Mouse (Mus musculus) stomach, embryonic 14.5 days (tissue): ENCODE measurements around the gene Gm10697. TPM values are rescaled to one million over a fixed set of nuclear protein-coding genes. Genes with fewer than 3 reads are reported as not detected.
"Not testable (repeated sequence)": the region's sequence is repeated elsewhere in the genome, so short reads cannot be mapped to it uniquely, and the experiment has no call there.

Experiments
- ATAC-seq: fragments of 200-750 bp; cut with Nextera tagmentation; 2 replicates; pipeline ENCODE4 v1.8.0; 2017; ENCODE audit warnings: low read depth, moderate TSS enrichment; ENCODE audit not compliant: insufficient number of reproducible peaks, insufficient read depth, low FRiP score
- H3K27ac ChIP-seq: fragments of 300-500 bp; sonication (generic); 2 replicates; pipeline ENCODE4 v1.5.1; 2014; ENCODE audit warnings: mild to moderate bottlenecking, low read length, moderate library complexity, mixed read lengths
- H3K27me3 ChIP-seq: fragments of 300-500 bp; sonication (generic); 2 replicates; pipeline ENCODE4 v1.6.1; 2014; ENCODE audit warnings: low read length, control low read depth, mixed read lengths; ENCODE audit not compliant: control insufficient read depth, insufficient read depth
- H3K36me3 ChIP-seq: fragments of 300-500 bp; sonication (generic); 2 replicates; pipeline ENCODE4 v1.6.1; 2014; ENCODE audit warnings: mild to moderate bottlenecking, control low read depth, low read length, moderate library complexity, mixed read lengths; ENCODE audit not compliant: control insufficient read depth, insufficient read depth
- H3K4me1 ChIP-seq: fragments of 300-500 bp; sonication (generic); 2 replicates; pipeline ENCODE4 v1.6.1; 2014; ENCODE audit warnings: low read length, control low read depth, mixed read lengths; ENCODE audit not compliant: control insufficient read depth, insufficient read depth
- H3K4me2 ChIP-seq: fragments of 300-500 bp; sonication (generic); replicated peaks from 2 replicates; pipeline ENCODE4 v1.6.1; 2014; ENCODE audit warnings: low read depth, low read length, control low read depth
- H3K4me3 ChIP-seq: fragments of 300-500 bp; sonication (generic); 2 replicates; pipeline ENCODE4 v1.5.1; 2014; ENCODE audit warnings: low read depth, low read length, control low read depth
- H3K9ac ChIP-seq: fragments of 300-500 bp; sonication (generic); replicated peaks from 2 replicates; pipeline ENCODE4 v1.6.1; 2014; ENCODE audit warnings: low read depth, mild to moderate bottlenecking, control low read depth, low read length, moderate library complexity, mixed read lengths
- H3K9me3 ChIP-seq: fragments of 300-500 bp; sonication (generic); 2 replicates; pipeline ENCODE4 v1.6.1; 2016; ENCODE audit warnings: low read depth, low read length, control low read depth; ENCODE audit not compliant: control insufficient read depth
- WGBS: fragments of 180-500 bp; shearing (Covaris S2); extraction: QIAGEN DNeasy Blood & Tissue Kit; methylation state at CpG from one replicate; pipeline ENCODE4 v1.1.7; 2014; 5-methylcytosine and 5-hydroxymethylcytosine counted together
- polyA plus RNA-seq: library from polyadenylated mRNA; unstranded; fragments of >200 nt; fragmentation: Nextera tagmentation; extraction: Ambion mirVana; gene quantifications from 2 replicates; pipeline ENCODE4 v1.2.1, GENCODE M21; 2014

Gm10697 gene
- not detected in 2 replicates for polyA plus RNA-seq

GRCm38 (mm10) chr3:94072544-94072943 lies at the start of gene Gm10697:
Gm10697 (minus strand) TSS chr3:94072644.
- WGBS = 83% methylated on average over 1 of the region's 3 CpGs
- not testable (repeated sequence) for H3K9ac ChIP-seq, H3K9me3 ChIP-seq, H3K4me3 ChIP-seq, H3K27ac ChIP-seq, H3K4me2 ChIP-seq, ATAC-seq, H3K4me1 ChIP-seq, H3K36me3 ChIP-seq, H3K27me3 ChIP-seq

DNA sequence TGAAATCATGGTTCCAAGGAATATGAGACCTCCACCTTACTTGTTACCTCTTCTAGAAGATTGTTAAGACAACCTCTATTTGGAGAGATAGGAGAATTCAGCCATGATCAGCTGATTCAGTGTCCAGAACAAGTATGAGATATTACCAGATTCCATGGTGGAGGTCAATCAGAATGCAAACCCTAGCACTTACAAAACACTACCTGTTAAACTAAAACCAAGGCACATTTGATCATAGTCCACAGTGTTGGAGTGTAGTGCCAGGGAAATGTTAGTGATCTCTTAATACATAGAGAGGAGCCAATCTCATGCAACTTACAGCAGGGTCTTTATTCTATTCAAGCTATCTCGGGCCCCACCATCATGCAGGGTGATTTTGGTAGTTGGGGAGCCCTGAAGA lies 42.6 kb upstream of the Gm10697 start:
- H3K4me3 ChIP-seq, H3K4me1 ChIP-seq, H3K27ac ChIP-seq, H3K36me3 ChIP-seq, H3K4me2 ChIP-seq, ATAC-seq, H3K9me3 ChIP-seq, H3K9ac ChIP-seq, H3K27me3 ChIP-seq: not testable (repeated sequence)
- WGBS = 63% methylated on average over 1 of the region's 1 CpGs

GRCm38 (mm10) chr3:94054785-94055184 lies 17.7 kb downstream of the Gm10697 start, which contains the start of gene Gm9125:
Gm9125 (minus strand) TSS chr3:94054885.
- not testable (repeated sequence) for H3K4me2 ChIP-seq, H3K4me3 ChIP-seq, H3K27ac ChIP-seq, H3K4me1 ChIP-seq, H3K9ac ChIP-seq, H3K36me3 ChIP-seq, ATAC-seq, H3K27me3 ChIP-seq, H3K9me3 ChIP-seq
- WGBS = 70% methylated on average over 1 of the region's 3 CpGs

DNA sequence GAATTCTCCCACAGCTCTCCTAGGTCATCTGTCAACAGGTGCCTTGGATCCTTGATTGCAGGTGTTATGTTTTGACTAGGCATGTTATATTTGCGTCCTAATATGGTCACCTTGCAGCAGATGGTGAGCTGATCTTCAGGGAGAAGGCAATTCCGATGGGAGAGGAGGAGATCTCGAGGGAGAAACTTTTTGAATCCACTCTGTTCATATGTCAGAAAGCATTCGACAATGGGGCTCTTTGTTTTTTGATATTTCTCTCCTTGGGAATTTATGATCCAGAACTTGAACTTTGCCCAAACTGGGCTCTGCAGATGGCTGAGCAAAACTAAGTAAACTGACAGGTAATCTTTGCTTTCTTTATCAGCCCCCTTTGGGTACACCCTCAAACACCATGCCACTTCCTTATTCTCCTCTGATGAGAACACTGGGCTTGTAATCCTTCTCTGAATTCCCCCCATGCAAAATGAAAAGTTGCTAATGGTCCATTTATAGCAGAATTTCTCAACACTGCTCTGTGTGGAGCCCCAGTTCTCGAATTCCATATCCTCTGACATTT lies 22.8 kb downstream of the Gm10697 start:
- ATAC-seq, H3K9me3 ChIP-seq, H3K4me3 ChIP-seq, H3K27me3 ChIP-seq, H3K36me3 ChIP-seq, H3K9ac ChIP-seq, H3K27ac ChIP-seq, H3K4me1 ChIP-seq, H3K4me2 ChIP-seq: not testable (repeated sequence)
- no CpG with 5 or more reads among the region's 5 CpGs for WGBS

- not testable (repeated sequence) for ATAC-seq, H3K4me2 ChIP-seq, H3K4me1 ChIP-seq, H3K9me3 ChIP-seq, H3K4me3 ChIP-seq, H3K27ac ChIP-seq, H3K9ac ChIP-seq, H3K27me3 ChIP-seq, H3K36me3 ChIP-seq
- WGBS = 82% methylated on average over 1 of the region's 1 CpGs
These were observed 34.2 kb downstream of the Gm10697 start for GRCm38 (mm10) chr3:94038241-94038640.

DNA sequence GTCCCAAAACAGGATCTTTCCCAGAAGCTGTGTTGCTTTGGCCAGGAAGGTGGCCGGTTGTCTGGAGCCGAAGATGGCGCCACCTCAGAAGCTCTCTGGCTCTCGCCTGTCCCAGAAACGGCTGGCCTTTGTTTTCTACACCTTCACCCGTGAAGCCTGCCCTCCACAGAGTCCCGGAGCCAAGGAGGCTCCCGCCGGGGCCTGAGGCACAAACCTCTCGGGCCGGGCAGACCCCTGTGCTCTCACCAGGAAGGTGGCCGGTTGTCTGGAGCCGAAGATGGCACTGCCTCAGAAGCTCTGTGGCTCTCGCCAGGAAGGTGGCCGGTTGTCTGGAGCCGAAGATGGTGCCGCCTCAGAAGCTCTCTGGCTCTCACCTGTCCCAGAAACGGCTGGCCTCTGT lies 38.0 kb downstream of the Gm10697 start:
- not testable (repeated sequence) for ATAC-seq, H3K4me2 ChIP-seq, H3K9me3 ChIP-seq, H3K36me3 ChIP-seq, H3K4me3 ChIP-seq, H3K9ac ChIP-seq, H3K27ac ChIP-seq, H3K4me1 ChIP-seq, H3K27me3 ChIP-seq
- WGBS = 93% methylated on average over 17 of the region's 18 CpGs

Other genes starting within 250 kb of the Gm10697 start
- not detected in 2 replicates for gene Tdpoz3, start 246.6 kb downstream of the Gm10697 start, polyA plus RNA-seq
- not detected in 2 replicates for gene Gm9117, start 129.1 kb downstream of the Gm10697 start, polyA plus RNA-seq
- gene Tdpoz5, start 111.3 kb downstream of the Gm10697 start, polyA plus RNA-seq = not detected in 2 replicates
- gene Gm9125, start 17.8 kb downstream of the Gm10697 start, polyA plus RNA-seq = not detected in 2 replicates
- not detected in 2 replicates for gene Gm10696, start 105.5 kb upstream of the Gm10697 start, polyA plus RNA-seq
- gene Gm5286, start 124.1 kb upstream of the Gm10697 start, polyA plus RNA-seq = not detected in 2 replicates
- not detected in 2 replicates for gene Gm4778, start 191.4 kb upstream of the Gm10697 start, polyA plus RNA-seq
- gene Them4, start 237.4 kb upstream of the Gm10697 start, polyA plus RNA-seq = 12.7 and 12.8 TPM in 2 replicates